Mouse (Mus musculus) gastrocnemius, adult 8-10 months (tissue): ENCODE measurements around the gene Magi1. TPM values are rescaled to one million over a fixed set of nuclear protein-coding genes. Genes with fewer than 3 reads are reported as not detected.

ENCODE experiments used
- DNase-seq, 2 experiments: peaks; one replicate each; pipeline ENCODE4 v3.0.0; 2022; ENCODE audit warnings: low spot score in 2 of 2
- total RNA-seq, 4 experiments: library from RNA; stranded (reverse); gene quantifications; 2 replicates each; pipeline ENCODE4 v1.2.4; 2022

The Magi1 gene
- total RNA-seq, 4 experiments from 2014 or later: 1.7 to 5.1 (median 2.0) TPM

DNA sequence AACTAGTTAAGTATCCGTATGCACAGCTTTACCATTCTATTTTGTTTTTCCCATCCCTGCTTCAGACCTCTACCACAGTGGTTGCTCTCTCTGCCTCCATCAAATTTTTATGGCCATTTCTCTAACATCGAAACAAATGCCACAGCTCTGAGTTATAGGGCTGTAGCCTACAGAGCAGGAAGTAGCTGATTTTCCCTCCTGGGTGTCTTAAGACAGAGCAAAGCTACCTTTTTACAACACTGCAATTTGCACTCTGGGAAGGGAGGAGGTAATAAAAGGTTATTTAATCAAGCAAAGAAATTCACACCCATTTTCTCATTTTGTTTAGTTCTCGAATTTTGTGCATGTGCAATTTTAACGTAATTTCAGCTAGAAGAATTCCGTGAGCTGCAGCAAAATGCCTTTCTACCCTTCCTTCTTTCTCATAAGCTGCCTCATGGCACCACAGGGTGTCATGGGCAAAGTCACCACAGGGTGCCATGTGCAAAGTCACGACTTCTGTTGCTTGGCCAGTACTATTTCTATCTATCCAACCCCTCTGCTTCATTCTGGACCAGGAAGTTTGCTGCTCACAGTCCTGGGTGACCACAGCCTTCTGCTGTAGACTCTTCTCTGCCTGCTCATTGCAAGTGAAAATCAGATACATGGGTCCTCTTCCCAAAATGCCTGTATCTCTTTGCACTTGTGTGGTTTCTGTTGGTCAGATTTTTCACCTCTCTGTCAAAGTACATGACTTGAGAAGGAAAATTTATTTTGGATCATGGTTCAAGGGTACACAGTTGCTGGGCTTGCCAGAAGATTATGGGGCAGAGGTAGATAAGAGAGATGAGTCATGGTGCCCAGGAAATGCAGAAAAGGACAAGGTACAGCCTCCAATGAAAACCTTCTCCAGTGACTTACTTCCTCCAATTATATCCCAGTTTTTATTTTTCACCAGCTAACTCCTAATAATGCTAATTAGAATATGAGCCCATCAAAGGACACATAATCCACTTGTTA, 167.0 kb downstream of the Magi1 start:
- no peak for DNase-seq

DNA sequence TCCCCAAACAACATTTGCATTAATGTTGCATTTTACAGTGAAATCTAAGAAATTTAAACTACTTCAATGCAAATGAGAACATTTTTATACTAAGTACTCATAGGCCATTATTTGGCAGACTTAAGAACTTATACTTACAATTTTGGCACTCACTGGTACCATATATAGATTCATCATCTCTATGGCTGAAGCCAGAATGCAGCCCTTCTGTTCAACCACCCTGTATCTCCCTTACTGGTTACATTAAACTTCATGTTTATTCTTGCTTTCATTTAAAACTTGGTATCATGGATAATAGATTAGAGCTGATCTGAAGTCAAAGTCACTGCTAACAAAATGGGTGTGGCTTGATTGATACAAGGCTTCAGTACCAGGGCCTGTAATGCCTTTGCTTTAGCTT, 171.9 kb downstream of the Magi1 start:
- DNase-seq: no peak

DNA sequence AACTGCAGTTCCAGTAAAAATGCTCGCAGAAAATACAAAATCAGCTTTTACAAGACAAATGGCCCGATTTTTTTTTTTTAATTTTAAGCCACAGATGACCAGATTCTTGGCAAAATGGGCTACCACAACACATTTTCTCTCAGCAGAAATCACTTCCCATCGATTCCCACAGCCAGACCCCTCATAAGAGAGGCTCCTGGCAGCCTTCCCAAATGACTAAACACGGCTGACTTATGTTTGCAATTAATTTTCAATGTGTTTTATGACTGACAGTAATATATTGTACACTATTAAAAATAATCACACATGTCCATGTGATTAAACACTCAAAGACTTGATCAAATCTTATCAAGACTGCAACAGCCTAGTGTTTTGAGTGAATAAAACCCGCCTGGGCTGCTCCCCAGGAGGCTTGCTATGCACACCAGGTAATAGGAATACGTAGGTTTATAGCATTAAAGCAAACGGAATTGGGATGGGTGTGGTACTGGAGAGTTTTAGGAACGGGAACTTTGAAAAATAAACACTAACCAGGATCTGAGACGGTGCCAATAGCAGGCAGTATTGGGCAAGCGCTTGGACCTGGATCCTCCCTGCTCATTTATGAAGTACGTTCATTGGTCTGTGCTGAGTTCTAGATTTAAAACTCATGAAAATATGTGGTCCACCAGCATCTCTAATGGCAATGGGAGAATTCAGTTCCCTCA, 176.2 kb downstream of the Magi1 start:
- DNase-seq: no peak

DNA sequence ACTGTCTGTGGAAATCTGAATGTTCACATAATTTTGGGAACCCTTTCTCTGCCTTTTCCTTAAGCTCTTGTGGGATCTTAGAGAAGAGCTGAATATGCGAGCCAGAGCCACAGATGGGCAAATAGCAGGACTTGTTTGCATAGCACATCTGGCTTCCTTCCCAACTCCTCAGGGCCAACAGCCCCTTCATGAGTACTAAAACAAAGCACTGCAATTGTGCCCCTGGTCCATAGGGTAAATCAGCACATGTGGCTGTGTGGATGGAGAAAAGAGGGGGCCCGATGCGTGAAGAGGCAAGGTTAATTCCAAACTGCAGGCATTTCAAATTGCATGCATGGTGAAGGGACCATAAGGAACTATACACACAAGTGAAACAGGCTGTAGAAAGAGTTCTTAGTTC, 180.1 kb downstream of the Magi1 start:
- DNase-seq: no peak

DNA sequence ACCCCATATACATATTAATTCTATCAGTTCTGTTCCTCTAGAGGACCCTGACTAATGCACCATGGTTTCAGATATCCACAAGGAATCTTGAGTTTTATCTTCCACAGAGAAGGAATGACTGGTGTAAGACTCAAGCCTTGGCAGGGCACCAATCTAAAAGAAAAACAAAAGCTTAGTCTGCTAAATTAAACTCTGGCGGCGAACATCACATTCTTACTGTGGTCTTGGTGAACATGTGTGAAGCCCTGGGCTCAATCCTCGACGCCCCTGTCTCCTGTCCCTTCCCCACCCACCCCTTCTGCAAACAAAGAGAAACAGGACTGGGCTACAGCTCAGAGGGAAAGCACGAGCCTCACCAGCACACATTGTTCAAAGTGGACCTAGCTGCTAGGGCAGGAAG, 182.5 kb downstream of the Magi1 start:
- no peak for DNase-seq

DNA sequence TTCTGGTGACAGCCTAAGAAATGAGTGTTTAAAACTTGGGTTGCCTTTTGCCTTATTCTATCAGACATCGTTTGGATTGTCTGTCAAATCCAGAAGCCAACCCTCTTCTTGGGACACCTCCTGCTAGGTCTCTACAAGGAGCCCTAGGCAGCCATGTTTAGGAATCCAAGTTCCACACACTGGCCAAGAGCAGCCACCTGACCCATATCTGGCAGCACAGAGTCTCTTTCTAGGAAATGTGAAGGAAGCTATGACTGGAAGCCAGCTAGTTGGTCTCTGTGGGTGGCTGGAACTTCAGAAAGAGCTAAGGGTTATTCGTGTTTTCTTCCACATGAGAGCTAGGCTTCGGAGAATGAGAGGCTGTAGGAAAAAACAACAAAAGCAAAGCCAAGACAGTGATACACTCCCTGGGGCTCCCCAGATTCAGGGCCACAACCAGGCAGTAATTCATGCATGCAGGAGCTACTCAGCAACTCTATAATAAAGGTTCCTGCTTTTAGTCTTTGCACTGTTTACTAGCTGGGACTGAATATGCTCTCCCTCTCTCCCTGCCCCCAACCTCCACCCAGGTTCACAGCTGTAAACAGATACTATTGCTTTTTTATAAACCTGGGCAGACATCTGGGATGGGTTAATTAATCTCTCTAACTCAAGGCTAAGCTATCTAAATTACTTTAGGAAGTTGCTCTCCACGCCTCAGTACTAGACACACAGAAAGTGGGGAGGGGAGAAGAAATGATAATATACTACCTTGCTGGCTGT, 188.6 kb downstream of the Magi1 start:
- no peak for DNase-seq

DNA sequence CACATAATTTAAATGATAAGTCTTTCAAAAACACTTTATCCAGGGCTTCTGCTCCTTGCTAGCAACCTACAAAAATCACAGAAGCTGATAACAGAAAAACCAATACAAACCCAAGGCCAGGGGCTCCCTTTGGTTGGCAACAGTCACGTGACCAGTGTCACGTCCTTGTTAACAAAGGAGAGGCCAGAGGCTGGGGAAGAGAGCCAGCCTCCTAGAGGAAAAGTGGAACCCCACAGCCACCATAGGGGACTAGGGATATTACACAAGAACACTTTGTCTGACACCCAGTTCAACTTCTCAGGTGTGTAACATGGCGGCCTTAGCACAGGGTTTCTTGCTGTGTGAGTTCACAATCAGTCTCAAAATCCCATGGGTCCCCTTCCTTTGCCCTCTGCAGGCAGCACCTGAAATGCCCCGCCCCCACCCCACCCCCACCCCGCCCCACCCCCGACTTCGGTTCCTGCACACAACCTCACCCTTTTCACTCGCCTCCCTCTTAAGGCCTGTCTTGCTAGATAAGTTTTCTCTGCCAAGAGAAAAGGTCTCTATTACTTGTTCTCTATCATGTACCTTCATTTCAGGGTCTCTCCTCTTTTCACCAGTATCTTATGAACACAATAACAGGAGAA, 190.6 kb downstream of the Magi1 start:
- DNase-seq: no peak

DNA sequence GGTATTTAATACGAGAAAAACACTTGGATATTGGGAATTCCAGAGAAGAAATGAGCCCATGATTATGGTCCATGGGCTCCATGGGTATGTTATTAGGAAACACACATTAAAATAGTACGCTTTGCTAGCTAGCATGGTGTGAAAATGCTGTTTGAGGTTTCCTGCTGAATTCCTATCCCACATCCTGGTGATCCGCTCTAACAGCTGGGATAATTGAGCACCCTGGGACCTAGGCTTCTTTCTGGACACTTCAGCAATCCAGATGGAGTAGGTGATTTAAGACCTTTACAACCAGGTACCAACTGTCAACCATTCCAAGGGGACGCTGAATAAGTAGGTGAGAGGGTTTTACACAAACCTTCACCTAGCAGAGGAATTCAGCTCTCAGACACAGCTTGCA, 191.2 kb downstream of the Magi1 start:
- no peak for DNase-seq

DNA sequence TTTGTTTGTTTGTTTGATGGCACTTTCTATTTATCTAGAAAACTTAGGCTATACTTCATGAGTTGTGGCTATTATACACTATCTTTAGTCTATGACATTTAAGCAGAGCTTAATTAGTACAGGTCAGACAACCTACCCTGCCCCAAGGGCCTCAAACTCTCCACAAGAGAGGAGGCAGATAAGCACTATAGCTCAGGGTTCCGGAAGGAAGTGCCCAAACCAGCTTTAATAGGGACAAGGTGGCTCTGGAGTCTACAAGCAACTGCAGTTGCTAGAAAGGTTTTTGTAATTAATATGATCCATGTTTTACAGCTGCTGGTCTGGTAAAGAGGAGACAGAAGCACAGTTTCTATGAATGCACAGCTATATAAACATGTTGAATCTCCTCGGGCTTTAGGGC, 196.9 kb downstream of the Magi1 start:
- DNase-seq: no peak

DNA sequence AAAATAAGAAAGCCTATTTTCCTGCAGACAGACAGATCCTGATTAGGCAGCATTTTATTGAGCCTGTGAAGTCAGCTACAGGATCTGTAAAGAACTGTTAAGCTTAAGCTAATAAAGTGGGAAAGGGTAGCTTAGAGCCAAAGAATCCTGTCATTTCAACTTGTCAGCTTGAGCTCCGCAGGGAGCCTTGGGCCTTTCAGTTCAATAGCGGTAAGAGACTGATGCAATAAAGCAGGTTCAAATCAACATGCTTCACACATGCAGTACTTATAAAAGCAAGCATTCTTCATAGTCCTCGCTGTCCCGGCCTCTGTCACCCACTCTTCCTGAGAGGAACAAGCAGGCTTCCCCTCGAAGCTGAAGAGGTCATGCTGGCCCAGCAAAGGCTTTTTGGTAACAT, 199.0 kb downstream of the Magi1 start:
- no peak for DNase-seq

DNA sequence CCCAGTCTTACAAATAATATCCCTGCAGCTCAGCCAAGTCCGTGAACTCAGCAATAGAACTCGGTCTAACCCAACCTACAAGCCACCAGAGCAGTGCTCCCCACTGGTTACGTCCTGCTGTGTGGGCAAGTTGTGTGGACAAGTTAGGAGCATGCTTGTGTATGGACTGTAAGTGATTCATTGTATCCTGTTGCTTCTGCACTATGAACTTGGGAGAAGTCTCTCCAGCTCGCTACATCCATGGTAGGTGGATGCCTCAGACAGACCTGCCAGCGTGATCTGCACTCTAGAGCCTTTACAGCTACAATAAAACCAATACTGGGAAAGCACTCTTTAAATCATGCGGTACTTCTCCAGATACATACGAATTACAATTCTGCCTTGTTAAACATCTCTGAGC, 200.3 kb downstream of the Magi1 start:
- no peak for DNase-seq

DNA sequence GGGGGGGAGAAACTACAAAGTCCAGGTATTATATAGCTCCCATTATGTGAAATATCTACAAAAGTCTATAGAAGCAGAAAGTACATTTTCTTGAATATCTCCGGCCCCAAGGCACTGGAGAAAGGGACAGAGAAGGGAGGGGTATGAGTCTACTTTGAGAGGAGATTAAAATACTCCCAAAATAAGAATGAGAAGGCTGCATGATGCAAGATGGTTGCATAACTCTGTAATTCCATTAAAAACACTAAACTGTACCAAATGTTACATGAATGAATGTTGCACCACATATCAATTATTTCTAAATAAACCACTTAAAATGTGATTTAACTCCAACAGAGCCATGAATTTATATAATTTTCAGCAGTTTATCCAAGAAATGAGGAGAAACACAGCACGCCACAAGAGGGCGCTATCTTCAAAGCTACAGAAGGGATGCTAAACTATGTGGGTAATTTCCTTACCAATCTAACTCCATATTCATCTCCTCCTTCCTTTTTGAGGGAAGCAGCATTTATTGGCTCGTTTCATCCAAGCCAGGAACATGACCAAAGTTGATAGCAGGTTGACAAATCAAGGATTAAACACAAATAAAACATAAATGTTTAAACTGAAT, 202.7 kb downstream of the Magi1 start:
- peak; percentile 31 to 39 for DNase-seq

DNA sequence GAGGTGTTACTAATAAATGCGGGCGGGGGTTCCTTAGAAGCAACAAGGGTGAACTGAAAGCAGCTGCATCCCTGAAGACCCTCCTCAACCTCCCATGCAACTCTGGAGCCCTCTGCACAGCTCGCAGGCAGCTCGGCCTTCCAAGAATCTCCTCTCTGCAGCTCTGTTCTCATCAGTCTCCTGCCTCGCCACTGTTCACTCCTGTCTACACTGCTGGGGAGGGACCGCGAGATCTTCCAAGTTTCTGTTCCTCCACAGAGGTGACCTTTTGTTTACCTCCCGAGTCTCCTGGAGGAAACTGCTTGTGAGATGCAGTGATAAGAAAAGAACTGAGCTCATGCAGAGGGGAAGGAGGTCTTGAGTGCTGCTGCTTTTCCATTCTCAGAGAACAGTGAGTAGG, 204.8 kb downstream of the Magi1 start:
- no peak for DNase-seq

DNA sequence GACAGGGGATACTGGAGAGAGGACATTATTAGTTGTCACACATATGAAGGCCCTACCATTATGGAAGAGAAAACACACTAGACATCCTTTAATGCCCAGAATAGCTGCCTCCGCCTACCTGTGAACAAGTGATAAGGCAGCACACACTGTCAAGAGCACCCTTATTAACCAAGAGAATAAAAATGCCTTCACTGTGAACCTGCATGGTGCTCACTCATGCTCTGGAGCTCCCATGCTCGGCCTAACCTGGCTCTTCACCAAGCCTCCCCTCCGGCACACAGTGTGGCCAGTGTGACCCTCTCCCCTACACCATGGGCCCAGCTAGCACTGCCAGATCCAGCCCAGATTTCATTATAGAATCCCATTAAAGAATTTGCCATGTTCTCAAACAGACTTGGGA, 206.7 kb downstream of the Magi1 start:
- no peak for DNase-seq

DNA sequence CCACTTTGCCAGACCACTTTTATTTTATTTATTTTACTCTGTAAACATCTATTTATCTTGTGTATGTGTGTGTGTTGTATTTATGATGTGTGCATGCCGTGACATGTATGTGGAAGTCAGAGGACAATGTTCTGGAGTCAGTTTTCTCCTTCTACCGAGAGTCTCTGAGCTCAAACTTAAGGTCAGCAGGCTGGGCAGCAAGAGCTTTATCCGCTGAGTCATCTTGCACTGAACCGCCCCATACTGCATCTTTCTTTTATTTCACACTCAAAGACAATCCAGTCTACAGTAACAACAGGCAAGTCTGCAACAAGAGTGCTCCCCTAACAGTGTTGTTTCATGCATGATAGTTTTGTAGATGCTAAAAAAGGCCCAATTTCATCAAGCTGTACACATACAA, 207.7 kb downstream of the Magi1 start:
- DNase-seq: no peak

DNA sequence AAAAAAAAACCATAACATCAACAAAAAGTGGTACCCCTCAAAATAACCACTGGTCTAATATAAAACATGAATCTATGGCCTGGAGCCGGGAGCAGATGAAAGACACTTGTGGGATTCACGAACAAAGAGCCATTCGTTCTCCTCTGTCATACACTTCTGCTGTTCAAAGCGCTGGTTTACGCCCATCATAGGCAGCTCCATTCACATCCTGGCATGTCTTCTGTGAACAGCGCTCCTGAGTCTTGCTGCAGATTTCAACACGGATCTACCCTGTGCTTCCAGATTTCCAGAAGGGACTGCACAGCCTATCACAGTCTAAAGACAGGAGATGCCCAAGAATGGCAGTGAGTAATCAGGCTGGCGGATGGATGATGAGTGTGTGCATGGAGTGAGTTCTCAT, 208.5 kb downstream of the Magi1 start:
- DNase-seq: no peak

DNA sequence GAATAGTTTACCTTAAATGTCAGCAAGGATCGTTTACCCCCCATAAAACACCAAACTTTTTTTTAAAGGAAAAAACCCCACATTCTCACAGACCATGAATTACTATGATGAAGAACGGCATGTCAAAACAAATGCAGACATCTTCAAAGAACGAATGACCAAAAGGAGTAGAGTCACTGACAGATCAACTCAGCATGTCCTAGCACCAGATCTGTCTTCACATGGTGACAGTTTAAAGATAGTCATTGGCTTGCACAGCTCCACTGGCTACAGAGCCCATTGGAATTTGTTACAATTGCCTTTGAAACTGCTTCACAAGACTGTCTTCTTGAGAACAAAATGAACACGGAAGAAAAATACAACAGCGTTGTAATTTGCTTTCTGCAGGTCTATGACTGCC, 212.0 kb downstream of the Magi1 start:
- no peak for DNase-seq

DNA sequence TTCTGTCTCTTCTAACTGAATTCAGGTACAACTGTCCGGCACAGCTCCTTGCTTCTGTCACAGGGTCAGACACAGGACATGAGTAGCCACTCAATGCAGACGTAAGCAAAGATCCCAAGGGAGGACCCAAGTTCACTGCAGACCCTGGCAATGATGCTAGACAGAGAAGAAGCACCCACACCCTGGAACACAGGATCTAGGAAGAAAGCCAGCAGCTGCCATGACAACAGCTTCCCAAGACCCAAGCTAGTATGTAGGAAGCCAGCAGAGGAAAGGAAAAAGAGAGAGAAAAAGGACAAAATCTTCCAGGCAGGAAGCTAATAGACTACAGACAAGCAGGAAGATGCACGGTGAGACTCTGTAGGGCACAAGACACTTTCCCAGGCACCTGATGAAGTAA, 213.0 kb downstream of the Magi1 start:
- no peak for DNase-seq

DNA sequence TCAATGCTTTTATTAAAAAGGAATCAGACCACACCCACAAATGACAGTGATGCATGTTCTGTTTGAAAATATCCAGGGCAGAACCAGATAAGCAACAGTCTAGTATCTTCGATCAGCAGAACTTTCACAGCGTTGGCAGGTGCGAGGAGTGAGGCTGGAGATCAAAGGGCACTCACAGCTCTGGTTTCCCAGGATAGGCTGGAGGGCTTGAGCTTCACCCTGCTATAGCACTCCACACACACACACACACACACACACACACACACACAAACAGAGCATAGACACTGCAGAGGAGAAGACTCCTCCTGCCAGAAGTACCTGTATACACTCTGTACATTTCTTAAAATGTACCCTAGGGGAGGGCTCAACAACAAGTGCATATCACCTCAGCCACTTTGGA, 214.3 kb downstream of the Magi1 start:
- DNase-seq: no peak

DNA sequence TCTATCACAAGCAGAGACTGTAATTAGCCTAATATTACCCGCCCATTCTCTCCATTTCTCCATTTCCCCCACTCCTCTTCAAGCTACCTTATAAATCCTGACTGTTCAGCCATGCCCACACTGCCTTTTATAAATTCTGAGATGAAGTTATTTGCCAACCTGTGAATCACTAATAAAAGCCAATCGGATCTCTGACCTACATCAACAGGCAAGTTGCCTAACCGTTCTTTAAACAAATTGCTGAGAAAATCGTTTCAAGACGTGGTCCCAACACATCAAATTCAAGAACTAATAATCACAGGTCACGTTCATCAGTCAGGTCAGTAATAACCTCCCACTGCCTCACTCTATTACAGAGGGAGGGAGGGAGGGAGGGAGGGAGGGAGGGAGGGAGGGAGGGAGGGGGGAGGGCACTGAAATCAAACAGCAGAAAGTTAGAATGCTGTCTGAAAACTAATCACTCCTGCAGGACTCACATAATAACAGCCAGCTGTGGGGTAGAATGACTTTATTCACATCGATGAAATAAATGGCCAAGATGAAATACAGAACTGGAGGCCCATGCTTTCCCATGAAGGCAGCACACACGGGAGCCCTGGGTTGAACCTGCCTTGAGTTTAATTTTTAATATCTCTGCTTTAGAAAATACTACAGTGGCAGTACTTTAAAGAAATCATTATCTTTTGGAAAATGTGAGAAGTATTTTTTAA, 215.8 kb downstream of the Magi1 start:
- DNase-seq: no peak
